Mouse (Mus musculus) 416B (cell line): ENCODE data around the gene Agrp.

Experiments used
- DNase-seq: peaks from one replicate; pipeline ENCODE4 v3.0.0; 2011; ENCODE audit warnings: low read depth

Gene Agrp

DNA sequence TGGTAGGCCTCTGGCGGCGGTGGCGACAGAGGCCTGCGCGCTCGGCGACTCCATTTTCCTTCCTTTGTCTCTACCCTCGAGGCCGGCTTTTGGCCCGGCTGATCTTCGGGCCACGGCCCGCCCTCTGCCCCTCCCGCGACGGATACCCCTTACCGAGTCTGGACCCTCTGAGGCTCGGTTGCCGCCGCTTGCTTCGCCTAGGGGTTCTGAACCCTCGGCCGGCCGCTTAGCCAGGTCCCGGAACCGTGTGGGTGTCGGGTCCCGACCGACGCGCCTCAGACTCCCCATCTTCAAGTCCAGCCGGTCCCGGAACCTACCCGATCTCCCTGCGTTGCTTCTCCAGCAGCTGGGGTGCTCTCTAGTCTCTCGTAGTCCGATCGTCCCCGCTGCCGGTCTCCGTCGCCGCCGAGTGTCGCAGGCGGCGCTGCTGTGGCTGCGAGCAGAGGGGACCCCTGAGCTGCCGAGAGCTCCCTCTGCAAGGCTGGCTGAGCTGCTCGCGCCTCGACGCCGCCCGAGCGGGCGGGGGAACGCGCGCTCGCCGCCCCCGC lies at the start of gene Agrp:
TSS of gene Agrp (minus strand) at position 431 of the 548 bp plus-strand sequence.
- no peak for DNase-seq

GRCm38 (mm10) chr8:105686551-105686950 lies 49.4 kb upstream of the Agrp start:
- DNase-seq: no peak

DNA sequence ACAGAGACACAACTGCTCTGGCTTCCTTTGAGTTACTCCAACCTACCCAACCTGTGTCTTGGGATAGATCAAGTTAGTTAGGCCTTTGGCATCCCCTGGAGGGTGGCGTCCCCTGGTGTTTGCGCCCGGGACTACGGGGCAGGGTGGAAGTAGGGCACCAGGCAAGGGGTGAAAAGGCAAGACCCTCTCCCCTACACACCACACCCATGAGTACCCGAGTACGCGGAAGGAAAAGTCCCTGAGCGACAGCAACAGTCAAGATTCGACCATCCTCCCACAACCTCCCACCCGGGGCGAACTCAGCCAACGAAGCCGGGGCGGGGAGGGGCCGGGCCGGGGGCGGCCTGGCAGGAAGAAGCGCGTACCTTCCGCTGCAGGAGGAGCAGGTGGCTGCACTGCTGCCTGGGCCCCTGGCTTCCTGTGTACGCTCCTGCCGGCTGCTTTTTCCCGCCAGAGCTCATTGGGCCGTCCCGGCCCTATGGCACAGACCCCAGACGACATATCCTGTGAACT lies 48.7 kb upstream of the Agrp start, which contains the start of gene Carmil2:
TSS of gene Carmil2 (plus strand) at position 479 of the 513 bp plus-strand sequence.
- DNase-seq: peak; percentile 66

DNA sequence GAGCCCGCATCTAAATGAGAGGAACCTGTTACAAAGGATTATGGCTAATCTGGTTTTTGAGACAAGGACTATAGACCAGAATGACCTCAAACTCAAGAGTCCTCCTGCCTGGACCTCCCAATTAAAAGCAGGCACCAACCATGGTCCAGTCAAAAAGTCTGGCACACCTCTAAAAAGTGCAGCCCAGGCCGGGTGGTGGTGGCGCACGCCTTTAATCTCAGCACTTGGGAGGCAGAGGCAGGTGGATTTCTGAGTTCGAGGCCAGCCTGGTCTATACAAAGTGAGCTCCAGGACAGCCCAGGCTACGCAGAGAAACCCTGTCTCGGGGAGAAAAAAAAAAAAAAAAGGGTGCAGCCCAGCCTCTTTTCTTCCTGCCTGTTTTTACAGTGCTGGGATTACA lies 48.1 kb upstream of the Agrp start:
- no peak for DNase-seq

GRCm38 (mm10) chr8:105677891-105678290 lies 40.7 kb upstream of the Agrp start:
- peak; percentile 23 for DNase-seq

DNA sequence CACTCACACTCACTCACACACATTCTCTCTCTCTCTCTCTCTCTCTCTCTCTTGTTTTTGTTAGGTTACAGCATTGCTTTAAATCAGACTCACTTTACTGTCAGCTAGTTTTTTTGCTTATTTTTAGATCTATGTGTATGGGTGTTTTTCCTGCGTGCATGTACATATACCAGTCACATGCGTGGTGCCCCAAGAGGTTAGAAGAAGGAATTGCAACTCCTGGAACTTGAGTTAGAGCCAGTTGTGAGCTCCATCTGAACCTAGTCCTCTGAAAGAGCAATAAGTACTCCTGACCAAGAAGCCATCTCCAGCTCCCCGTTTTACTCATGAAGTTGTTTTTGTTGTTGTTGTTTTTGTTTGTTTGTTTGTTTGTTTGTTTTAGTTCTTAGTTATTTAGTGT lies 24.0 kb upstream of the Agrp start:
- DNase-seq: peak; percentile 53

GRCm38 (mm10) chr8:105657641-105658040 lies 20.4 kb upstream of the Agrp start:
- no peak for DNase-seq

- peak; percentile 34 for DNase-seq
Observed at GRCm38 (mm10) chr8:105648929-105649328, 11.7 kb upstream of the Agrp start.

DNA sequence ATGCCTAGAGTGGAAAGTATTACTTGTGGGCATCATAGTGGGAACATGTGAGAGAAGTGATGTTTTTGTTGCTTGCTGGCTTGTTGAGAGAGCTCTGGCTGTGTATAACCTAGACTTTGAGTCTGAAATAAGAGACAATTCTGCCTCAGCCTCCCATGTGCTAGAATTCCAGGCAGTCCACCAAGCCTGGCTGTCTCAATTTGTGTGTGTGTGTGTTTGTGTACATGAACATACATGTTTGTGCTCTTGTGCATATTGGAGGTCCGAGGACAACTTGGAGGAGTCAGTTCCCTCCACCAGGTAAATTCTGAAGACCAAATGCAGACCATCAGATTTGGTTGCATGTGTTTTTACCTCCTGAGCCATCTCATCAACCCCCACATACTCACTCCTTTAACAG lies 8.0 kb upstream of the Agrp start:
- no peak for DNase-seq

- DNase-seq: no peak
Observed at GRCm38 (mm10) chr8:105640511-105640910, 3.3 kb upstream of the Agrp start.

- peak; percentile 64 for DNase-seq
Observed at GRCm38 (mm10) chr8:105639835-105640234, 2.6 kb upstream of the Agrp start.

- no peak for DNase-seq
Observed at GRCm38 (mm10) chr8:105638510-105638909, 1.3 kb upstream of the Agrp start.

GRCm38 (mm10) chr8:105637601-105638041 lies 428 bp upstream of the Agrp start:
- peak; percentile 81 for DNase-seq

DNA sequence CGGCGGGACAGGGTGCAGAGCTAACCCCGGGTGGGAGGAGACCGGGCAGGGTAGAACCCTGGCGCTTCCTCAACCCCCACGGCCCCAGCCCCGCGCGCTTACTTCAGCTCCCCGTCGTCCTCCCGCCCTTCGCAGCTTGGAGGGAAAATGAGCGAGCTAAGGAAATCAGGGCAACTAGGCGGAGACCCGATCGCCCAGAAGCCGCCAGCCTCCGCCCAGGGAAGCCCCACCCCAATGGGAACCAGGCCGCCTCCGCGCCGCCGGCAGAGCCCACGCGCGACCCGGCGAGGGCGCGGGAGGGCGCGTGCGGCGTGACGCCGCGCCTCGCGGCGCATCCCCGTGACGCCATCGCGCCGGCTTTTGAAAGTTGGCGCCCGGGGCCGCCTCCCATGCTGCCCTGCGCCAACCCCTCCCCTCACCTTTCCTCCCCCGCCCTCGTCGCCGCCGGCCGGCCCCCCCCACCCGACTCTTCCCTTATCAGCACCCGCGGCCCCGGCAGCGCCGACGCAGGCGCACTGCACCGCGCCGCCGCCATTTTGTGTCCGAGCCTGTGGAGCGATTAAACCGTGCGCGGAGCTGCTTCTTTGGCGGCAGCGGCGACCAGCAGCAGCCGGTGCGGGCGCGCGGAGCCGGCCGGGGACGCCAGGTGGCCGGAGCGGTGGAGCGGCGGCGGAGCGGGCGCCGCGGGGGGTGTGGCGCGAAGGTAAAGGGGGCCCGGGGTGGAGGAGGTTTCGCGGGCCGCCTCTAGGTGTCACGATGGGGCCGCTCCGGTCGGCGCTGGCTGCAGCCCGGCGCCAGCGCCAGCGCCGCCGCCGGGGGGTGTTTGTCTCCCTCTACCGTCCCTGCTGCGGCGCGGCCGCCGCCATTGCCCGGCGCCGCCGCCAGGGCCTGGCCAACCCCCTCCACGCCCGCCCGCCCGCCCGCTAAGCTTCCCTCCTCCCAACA lies 903 bp downstream of the Agrp start, which contains the start of gene Ctcf:
TSS of gene Ctcf (plus strand) at position 551 of the 945 bp plus-strand sequence.
- DNase-seq: peak; percentile 92

- peak; percentile 21 for DNase-seq
Observed at GRCm38 (mm10) chr8:105635481-105635880, 1.7 kb downstream of the Agrp start.

DNA sequence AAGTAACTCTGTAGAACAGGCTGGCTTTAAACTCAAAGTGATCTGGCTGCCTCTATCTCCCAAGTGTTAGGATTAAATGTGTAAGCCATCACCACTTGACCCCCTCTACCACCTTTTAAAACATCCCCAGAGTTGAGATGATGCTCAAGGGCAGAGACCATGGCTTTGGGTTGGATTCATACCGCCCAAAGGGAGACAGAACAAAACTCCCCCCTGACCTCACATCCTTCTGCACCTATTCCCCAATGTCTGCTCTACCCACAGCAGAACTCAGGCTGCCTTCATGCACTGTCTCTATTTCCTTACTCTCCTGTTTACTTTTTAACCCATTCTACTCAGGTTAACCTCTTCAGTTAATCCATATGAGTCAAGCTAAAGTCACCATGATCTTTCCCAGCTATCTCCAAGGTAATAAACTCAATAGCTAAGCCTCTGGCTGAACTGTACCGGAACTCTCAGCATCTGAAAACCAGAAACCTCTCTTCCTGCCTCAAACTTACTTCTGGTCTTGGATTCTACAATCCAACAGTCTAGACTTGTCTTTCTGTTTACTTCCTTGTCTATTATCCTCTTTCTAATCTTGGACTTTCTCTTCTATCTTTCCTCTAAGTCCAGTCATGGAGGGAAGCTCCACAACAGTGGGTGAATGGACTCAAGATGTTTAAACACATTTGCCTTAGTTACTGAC lies 2.3 kb downstream of the Agrp start:
- DNase-seq: peak; percentile 24

DNA sequence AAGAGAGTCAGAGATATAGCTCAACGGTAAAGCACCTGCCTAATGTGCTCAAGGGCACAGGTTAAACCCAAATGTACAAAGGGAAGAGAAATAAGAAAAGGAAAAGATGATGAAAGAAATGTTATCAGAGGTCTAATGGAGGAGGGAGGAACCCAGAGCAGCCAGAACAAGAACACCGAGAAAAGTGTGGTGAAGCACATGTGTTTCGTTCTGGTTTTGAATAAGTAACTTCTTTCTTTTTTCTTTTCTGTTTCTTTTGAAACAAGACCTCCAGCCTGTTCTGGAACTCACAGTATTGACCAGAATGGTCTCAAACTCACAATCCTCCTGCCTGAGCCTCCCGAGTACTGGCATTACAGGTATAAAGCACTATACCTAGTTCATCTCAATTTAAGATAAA lies 7.9 kb downstream of the Agrp start:
- no peak for DNase-seq

- no peak for DNase-seq
Observed at GRCm38 (mm10) chr8:105626086-105626485, 11.1 kb downstream of the Agrp start.

GRCm38 (mm10) chr8:105624831-105625230 lies 12.4 kb downstream of the Agrp start:
- no peak for DNase-seq

DNA sequence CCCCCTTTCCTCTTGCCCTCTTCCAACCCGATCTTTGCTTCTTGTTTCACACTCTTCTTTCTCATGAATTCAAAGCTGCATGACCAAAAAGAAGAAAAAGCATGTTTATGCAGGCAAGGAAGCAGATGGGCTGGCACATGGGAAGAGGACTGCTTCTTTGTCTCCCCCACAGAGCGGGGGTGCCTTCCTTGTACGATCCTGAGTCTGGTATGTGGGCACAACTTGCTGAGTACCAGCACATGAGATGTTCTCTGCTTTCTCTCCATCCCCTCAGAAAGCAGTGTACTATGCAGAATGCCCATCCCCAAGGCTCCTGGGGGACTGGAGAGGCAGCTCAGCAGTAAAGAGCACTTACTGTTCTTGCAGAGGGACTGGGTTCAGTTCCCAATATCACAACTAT lies 12.8 kb downstream of the Agrp start:
- DNase-seq: no peak

DNA sequence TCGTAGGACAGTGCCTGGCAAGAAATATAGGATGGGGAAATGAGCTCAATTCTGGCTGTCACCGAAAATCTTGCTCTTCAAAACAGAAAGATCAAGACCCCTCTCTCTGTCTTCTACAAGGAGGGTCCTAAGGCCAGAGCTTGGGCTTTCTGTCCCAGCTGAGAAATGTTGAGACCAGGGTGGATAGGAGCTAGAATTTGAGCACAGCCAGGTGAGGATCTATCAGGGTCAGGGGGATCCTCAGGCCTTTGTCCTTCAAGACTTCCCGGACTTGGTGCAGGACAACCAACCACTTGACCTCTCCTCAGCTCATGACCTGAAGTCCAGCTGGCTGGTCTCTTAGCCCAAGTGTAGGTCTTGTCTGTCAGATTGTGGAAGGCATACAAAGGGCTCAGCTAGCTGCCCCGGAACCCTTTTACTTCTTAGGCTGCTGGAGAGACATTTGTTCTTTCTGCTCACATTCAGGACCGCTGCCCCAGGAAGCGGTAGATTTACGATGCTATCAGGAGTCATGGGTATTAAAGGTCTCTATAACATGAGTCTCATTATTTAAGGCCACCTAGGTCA lies 13.4 kb downstream of the Agrp start:
- no peak for DNase-seq

DNA sequence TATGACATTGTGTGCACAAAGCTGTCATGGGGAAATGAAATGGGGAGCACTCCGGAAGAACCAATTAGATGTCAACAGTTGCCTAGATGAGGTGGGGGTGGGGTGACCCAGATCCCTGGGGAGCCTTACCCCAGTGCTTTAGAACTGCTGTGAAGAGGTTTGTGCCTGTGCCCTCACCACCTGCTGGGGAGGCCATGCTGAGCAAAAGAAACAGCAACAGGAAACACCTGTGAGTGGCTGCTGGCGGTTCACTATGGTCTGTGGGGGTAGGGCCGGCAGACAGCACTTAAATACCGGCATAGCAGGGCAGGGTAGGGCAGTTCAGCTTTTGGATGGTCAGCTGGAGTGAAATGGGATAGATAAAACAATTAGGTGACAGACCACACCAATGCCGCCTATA lies 14.1 kb downstream of the Agrp start:
- DNase-seq: peak; percentile 87
